Mouse (Mus musculus): ENCODE measurements around the gene Ugt2b5.
A peak's percentile ranks its signal among the peaks of the same experiment; 100 is the strongest.
"Not testable (repeated sequence)": the region's sequence is repeated elsewhere in the genome, so short reads cannot be mapped to it uniquely, and the experiment has no call there.

Gene Ugt2b5

DNA sequence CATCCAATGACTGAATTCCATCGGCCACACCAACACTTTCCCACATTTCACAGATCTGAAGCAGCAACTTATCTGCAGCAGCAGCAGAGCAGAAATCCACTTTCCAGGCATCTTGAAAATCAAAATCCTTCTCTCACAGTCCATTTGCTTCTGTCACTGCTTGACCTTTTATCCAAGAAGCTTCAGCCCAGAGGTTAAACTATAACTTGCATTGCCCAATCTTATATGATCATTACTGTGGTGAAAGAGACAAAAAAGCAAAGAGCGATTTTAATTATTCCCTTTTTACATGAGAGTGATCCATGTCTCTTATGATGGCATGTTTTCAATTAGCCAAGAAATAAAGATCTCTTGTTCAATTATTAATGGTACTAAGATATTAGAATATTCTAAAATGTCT is at the start of gene Ugt2b5:
Ugt2b5 (minus strand) TSS at position 123 of the 400 bp plus-strand sequence.
- not testable (repeated sequence) for DNase-seq (ENCODE audit: low spot score)

DNA sequence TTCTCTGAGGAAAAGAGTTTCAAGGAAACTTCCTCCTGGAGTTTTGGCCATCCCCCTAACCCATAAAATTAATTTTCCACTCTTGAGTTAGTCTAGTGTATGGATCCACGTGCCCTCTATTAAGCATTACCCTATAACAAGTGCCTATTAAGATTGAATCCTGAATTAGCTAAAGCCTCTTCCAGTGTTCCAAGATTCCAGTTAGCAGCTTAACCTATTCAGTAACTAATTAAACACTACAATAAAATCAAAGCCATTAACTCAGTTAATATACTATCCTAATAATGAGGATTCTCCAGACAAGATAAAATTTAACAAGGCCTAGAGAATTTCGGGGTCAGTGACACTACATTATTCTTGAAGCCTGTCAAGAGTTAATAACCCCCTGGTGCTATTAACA is 35.7 kb upstream of the Ugt2b5 start:
- not testable (repeated sequence) for DNase-seq (ENCODE audit: low spot score)

DNA sequence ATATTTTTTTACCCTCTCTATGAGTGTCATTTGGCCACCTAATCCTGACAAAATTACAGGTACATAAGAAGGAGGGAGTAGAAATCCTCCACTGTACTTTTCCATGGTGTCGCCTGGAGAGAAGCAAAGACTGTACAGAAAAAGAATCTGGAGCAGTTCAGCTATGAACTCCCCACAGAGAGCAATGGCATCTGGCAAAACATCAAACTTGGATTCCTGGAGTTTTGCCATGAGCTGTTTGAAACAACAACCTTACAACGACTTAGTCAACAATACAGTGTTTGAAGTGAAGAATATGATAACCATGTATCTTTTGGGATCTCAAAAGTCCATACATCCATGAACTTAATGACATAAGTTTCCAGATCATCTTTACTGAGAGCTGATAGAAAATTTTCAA is 34.6 kb upstream of the Ugt2b5 start:
- DNase-seq (ENCODE audit: low spot score) = no peak

DNA sequence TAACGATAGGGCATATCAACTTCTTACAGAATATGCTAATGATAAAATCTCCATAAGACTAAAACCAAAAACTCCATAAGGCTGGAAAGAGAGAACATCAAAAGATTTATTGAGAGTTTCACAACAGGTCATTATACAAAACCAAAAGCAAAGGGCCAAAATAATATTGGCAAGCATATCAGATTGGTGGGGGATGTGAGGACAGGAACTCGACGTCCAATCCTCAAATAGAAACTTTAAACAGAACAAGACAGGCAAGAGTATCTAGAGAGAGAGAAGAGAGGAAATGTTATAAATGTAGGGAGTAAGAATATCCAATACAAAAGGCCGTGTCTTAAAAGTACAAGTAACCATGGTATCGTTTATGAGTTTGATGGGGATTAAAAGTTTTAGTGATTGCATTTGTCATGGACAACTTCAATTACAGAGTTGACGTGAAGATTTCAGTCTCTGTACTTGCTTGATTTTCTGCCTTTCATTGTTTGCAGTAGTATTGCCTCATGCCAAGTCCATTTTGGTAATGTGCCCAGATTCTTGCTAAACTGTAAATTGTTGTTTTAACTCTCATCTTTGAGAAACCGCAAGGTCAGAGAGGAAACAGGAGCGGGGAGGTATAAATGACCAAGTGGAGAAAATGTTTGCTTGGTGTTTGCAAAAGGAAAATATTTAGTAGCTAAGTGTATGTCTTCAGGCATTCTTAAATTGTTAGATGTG is 7.8 kb upstream of the Ugt2b5 start:
- DNase-seq (ENCODE audit: low spot score) = no peak

DNA sequence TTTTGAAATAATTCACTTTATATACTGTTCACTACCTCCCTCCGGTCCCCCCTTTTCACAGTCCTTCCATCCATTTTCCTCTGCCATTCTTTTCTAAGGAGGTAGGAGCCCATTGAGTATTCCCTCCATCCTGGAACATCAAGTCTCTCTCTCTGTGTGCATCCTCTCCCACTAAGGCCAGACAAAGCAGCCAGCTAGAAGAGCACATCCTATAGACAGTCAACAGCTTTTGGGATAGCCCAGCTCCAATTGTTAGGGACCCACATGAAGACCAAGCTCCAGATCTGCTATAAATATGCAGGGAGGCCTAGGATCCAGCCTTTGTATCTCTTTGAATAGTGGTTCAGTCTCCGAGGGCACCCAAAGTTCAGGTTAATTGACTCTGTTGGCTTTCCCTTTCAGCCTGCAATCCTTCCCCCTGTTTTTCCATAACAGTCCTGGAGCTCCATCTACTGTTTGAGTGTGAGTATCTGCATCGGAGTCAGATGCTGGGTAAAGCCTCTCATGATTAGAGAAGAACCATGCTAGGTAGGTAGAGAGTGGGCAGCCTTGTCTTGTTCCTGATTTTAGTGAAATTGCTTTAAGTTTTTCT is 2.8 kb upstream of the Ugt2b5 start:
- DNase-seq (ENCODE audit: low spot score) = peak; percentile 6

DNA sequence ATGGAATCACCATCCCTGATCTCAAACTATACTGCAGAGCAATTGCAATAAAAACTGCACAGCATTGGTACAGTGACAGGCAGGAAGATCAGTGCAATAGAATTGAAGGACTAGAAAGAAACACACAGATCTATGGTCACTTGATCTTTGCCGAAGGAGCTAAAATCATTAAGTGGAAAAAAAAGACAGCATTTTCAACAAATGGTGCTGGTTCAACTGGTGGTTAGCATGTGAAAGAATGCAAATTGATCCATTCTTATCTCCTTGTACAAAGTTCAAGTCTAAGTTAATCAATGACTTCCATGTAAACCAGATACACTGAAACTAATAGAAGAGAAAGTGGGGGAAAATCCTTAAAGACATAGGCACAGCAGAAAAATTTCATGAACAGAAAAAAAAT is 36.4 kb downstream of the Ugt2b5 start:
- not testable (repeated sequence) for DNase-seq (ENCODE audit: low spot score)

DNA sequence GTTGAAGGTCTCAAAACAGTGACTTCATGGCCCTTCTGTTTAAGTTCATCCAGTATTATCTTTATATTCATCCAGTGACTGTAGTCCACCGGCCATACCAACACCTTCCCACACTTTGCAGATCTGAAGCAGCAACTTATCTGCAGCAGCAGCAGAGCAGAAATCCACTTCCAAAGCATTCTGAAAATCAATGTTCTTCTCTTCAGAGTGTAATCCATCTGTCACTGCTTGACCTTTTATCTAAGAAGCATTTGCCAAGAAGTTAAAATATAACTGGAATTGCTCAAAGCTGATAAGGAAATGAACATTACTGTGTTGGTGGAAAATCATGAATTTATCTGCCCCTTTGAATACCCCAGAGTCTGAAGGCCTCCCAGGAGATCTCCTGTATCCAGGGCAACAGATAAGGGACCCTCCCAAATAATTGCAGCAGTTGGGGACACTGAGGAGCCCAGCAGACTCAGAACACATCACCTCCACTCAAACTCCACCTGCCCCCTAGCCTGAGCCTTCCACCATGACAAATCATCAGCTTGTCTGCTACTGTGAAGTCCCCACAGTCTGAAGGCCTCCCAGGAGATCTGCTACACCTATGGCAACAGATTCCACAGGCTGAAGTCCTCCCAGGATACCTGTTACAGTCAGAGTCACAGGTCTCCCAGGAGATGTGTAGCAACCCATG is 47.6 kb downstream of the Ugt2b5 start, which contains the start of gene Ugt2b36:
Ugt2b36 (minus strand) TSS at position 210 of the 682 bp plus-strand sequence.
- DNase-seq (ENCODE audit: low spot score) = no peak

DNA sequence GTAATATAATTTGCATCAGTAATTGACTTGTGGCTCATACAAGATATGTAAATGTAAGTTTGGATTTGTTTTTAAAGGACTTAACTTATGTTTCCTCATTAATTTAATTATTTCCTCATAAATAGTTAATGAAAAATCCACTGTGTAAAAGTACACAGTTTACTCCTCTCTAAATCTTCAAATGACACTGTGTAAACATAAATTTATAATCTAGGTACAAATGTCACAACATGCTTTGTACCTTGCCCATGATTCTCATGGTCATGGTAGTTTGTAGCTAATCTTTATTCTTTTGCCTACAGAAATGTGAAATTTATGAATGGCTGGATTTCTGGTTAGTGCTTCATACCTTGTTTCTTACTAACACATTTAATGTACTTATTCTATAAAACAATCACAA is 49.0 kb downstream of the Ugt2b5 start:
- DNase-seq (ENCODE audit: low spot score) = no peak

DNA sequence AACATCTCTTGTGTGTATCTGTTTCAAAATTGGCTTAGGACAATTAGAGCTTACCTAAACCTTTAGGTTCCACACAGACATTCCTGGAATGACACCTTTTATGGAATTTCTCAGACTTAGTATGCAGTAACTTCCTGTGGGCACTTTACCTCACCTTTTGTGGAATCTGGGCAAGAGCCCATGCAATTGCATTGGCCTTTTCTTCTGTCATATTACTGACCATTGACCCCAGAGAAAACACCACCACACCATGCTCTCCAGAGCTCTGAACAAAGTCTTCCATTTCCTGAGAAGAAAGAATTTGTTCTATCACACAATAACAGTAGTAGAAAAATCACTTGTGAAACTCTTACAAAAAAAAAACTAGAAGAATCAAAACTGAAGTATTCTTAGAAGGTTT is 50.9 kb downstream of the Ugt2b5 start:
- DNase-seq (ENCODE audit: low spot score) = no peak

DNA sequence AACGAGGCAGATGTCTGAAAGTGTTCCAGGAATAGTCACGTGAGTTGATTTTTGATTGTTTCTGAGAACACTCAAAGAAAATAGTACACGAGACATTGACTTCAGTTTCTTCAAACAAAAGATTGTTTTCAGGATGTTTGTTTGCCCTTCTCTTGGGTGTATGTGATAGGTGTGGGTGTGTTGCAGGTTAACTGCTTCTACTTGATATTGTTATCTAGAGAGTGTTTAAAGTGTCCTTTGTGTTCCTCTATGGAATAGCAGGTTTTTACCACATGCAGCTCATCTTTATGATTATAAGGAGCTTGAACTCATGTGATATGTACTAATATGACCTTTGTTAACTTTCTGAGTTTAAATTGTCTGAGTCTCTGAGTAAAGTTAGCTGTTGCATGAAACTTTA is 53.8 kb downstream of the Ugt2b5 start:
- DNase-seq (ENCODE audit: low spot score) = no peak

Measured in left cerebral cortex, adult 11 months (tissue).